Mouse (Mus musculus) ovary, postnatal 10 days (tissue): ENCODE data around the gene Pcsk6.

Experiments
- DNase-seq: peaks from one replicate; pipeline ENCODE4 v3.0.0; 2022; ENCODE audit warnings: low spot score

Gene Pcsk6

DNA sequence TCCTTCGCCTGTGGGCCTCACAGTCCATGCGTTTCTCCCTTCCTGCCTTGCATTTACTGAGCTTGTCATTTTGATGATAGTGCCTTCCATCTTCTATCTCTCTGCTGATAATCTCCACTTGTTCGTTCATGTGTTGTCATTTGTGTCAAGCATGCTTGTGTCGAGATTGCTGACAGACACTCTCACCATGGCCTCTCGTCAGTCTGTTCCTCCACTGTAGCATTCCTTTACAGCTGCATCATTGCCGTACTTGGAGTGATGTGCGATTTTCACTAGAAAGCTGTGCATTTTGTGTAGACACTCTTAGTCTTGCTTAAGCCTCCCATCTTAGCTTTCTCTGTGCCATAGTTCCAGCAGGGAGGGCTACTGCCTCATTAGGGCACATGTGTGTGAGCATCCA lies 79.5 kb downstream of the Pcsk6 start:
- no peak for DNase-seq

DNA sequence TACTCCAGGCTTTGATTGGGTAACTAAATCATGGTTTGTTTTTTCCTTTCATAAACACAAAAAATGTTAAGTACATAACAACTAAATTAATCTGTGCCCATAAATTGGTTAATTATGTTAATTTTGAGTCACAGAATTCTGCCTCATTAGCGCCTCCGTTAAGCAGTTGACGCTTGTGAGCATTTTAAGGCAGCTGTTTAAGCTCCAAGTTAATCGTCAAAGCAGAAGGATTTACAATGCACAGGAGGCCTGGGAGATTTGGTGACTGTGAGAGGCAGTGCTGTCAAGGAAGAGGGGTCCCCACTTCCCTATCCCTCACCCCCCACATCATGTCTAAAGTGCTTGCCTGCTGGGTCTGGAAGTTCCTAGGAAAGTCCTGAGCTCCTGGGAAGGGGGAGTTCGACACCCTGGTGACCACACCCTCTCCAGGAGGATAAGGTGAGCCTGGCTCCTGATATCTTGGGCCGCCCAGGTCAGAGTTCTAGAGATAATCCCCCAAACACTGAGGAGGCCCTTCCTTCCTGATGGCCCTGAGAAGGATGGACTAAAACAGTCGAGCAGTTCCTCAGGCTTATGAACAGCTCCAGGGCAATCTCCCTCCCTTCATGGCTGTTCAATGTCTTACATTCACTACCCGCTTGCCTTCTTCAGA lies 83.9 kb downstream of the Pcsk6 start:
- no peak for DNase-seq

DNA sequence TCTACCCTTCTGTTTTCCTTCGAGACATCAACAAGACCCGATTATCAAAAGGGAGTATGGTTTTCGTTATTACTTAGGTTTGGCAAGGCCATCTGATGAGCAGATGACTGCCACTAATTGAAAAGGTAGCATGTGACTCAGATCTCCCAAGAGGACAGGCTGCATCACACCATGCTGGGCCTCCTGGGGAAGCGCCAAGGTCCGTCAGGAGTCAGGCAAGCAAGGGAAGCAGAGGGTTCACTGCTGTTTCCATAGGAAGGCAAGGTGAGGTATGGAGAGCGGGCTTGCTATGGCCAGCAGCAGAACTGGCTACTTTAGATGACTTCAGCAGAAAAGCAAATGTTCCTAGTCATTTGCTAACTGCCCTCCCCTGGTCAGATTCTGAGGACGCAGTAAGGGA lies 84.9 kb downstream of the Pcsk6 start:
- no peak for DNase-seq

DNA sequence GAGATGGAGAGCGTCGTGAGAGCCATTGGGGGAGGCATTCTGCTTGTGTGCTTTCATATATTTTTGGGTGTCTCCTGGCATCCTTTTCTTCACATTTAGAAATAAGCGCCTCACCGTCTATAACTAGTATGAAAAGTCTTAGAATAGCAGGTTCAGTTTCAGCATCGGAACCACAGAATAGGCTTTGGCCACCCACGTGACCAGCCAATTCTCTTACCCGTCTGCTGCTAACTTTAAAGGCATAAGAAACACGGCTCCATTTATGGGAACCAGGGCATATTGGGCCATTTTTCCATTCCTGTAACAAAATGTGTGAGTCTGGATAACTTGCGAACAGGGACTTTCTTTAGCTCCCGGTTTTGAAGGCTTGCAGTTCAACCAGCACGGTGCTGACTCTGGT lies 87.4 kb downstream of the Pcsk6 start:
- no peak for DNase-seq

DNA sequence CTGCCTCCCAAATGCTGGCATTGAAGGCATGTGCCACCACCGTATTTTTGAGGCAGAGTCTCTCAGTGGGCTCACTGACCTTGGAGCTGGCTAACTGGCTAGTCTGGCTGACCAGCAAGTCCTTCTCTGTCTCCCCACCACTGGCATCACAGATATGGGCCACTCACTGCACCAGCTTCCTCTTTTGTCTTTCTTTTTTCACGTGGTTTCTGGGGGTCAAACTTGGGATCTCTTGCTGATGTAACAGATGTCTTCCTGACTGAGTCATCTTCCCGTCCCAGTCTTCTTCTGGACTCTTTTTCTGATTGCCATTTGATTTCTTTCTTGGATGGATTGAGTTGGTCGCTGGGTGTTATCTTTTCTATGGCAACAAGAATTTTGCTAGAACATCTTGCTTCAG lies 93.0 kb downstream of the Pcsk6 start:
- DNase-seq = no peak

DNA sequence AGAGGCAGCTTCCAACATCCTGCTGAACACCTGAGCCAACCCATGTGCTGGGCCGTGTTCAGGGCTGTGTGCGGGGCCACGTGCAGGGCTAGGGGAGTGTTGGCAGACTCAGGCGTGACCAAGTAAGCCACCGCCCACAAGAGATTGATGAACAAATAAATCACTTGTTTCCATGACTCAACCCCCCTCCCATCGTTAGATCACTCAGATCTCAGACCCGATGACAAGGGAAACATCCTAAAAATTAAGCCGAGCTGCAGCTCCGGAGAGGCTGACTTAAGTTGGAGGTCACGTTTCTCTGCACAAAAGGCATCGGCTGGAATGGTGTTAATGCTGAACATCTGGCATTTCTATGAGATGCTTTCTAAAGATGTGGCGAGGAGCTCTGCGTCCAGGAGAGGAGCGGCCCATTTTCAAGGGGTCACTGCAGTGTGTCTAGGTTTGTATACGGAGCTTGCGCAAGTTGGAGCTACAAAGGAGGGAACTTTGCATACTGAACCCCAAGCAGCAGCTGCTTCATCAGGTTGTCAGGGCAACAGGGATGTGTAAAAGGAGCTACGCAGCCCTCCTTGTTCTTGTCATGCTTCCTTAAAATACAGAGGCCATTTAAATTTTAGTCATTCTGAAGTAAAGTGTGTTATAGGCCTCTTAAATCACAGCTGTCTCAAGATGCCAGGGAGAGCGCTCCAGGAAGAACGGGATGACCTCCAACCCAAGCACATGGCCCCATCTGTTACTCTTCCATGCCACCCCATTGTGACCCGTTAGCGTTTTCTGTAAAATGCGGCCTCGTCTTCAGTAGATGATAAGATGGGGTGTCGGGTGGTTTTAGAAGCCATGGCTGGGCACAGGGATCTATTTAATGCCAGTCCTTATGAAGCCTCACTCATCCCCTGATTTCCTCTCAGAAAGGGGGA lies 94.0 kb downstream of the Pcsk6 start:
- DNase-seq = no peak

GRCm38 (mm10) chr7:65957245-65957644 lies 95.7 kb downstream of the Pcsk6 start:
- no peak for DNase-seq

- DNase-seq = no peak
Measured at GRCm38 (mm10) chr7:65958105-65958504, 96.6 kb downstream of the Pcsk6 start.

GRCm38 (mm10) chr7:65959221-65959924 lies 97.8 kb downstream of the Pcsk6 start:
- DNase-seq = no peak

DNA sequence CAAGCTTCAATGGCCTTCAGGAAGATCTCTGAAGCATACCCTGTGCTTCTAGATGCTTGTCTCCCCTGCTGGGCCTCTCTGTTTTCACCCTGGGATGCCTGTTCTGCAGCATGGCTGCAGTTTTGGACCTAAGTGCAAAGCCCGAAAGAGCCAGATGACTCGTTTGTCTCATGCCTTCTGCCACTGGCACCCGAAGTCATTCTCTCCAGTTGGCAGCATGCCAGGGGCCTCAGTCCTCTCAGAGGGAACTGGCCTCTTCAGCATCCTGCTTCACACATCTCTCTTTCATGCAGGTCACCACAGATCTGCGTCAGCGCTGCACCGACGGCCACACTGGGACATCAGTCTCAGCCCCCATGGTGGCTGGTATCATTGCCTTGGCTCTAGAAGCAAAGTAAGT lies 101.1 kb downstream of the Pcsk6 start:
- DNase-seq = no peak

DNA sequence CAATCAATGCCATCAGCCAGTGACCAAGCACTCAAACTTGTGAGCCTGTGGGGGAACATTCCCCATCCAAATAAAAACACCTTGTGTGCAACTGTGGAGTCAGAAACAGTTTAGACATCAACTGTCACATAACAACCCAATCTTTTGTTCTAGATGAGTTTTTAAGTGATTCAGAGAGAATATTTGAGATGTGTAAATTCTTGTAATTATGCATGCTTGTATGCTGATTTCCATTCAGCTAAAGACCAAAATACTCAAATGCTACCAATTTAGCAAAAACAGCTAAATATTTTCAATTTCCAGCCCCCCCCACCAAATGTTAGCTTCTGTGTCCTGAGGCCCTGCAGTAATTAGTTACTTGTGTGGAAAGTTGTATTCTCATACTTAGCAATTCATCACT lies 102.9 kb downstream of the Pcsk6 start:
- DNase-seq = no peak

DNA sequence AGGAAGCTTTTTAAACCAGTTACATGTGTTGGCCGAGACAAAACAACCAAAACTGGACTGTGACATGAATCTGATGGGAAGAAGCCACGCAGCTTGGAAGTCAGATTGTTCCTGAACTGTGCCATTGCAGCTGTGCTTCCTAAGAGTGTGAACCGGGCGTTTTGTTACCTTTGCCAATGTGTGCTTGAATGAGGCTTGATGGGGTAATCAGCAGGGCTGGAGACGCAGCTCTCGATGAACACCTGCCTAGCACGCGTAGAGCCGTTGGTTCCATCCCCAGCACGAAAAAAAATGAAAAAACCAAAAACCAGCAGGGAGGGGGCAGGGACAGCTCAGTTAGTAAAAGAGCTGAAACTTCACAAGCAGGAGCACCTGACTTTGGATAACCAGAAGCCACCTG lies 109.8 kb downstream of the Pcsk6 start:
- DNase-seq = no peak

DNA sequence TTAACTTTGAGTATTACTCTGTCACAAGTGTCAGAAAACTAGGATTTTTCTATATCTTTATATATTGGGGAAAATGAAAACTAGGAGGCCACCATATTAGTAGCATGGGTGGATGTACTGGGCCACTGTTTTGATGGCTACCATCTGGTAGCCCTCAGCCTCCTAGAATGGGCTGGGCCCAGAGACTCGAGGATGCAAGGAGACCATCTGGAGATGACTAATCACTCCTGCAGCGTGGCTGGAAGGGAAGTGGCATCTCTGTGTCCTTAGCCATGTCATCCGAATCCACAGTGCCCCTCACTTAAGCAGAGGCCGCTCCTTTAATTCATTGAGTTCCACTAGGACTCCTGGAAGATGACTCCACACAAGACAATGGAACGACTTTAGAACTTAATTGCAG lies 115.8 kb downstream of the Pcsk6 start:
- no peak for DNase-seq

- no peak for DNase-seq
Measured at GRCm38 (mm10) chr7:65977977-65978376, 116.4 kb downstream of the Pcsk6 start.

- DNase-seq = no peak
Measured at GRCm38 (mm10) chr7:65978996-65979823, 117.7 kb downstream of the Pcsk6 start.

- no peak for DNase-seq
Measured at GRCm38 (mm10) chr7:65980000-65980399, 118.5 kb downstream of the Pcsk6 start.

GRCm38 (mm10) chr7:65982057-65982456 lies 120.5 kb downstream of the Pcsk6 start:
- no peak for DNase-seq

DNA sequence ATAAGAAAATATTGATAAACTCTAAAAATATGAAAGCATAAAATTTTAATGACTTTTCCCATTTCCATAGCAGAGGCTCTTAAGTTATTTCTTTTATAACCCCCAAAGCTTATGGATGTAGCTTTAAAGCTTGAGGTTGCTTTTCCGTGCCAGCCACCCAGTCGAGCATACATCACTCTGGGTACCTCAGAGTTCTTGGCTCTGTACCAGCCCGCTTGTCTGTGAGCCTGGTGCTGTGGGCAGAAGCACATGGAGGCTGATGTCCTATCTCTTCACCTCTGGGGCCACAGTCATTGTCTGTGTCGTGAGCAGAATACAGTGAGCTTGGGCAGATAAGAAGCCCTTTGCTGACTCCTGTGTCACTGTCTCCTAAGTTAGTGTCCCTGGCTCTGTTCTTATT lies 126.7 kb downstream of the Pcsk6 start:
- DNase-seq = no peak

DNA sequence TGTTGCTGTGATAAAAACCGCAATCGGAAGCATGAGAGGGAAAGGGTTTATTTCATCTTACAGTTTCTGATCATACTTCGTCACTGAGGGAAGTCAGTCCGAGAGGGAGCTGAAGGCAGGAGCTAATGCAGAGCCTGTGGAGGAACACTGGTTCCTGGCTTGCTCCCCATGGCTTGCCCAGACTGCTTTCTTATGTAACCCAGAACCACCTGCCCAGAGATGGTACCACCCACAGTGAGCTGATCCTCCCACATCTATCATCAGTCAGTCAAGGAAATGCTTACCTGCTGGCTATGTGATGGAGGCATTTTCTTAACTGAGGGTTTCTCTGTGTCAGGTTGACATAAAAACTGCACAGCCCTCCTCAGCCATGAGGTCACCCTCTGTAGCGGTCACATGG lies 127.2 kb downstream of the Pcsk6 start:
- no peak for DNase-seq

DNA sequence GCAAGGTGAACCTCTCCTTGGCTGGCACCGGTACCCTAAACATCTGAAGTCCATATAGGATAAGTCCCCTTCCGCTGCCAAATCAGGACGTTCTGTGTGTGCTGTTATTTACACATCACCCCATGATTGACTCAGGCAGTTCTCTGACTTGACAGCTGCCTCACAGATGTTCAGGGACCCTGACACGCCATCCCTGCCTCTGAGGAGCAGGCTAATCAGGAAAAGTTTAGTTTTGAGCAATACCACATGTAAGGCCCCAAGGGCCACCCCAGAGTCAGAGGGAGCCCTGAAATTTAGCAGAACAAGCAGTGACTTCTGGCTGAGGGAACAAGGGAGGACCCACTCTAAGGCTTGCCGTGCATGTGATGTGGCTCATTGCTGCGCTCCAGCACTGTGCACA lies 130.8 kb downstream of the Pcsk6 start:
- DNase-seq = no peak

- DNase-seq = no peak
Measured at GRCm38 (mm10) chr7:65993410-65993809, 131.9 kb downstream of the Pcsk6 start.
